9 mouse cellular contexts compared by ENCODE assay signal in genomic region chr19:3669100-3669499, GRCm38 (mm10). TPM values are rescaled to one million over a fixed set of nuclear protein-coding genes. Genes with fewer than 3 reads are reported as not detected.
DNase-seq lines count a peak whose midpoint lies in the region; ATAC-seq lines count a peak whose summit lies in the region.
"Had no signal": no experiment of that assay in that cellular context is flagged by ENCODE, and none has a peak within 500 bp of the region (broad histone marks: within the 10 kb centered on the region; RNA-seq: fewer than 3 reads in every experiment).

No protein-coding gene starts in this region.

- 0 out of 2 replicates have a peak, but pooled peaks cover 5% of the 10 kb centered on the region for H3K9me3 ChIP-seq in liver, embryonic 11.5 days (ENCODE audit: control insufficient read depth, low read length)
- H3K9me3 ChIP-seq in stomach, embryonic 14.5 days (ENCODE audit: control insufficient read depth, low read depth, low read length) = no peaks in the 10 kb centered on the region
- peaks cover 2% of the 10 kb centered on the region; the same call in 1 of the 2 replicates for H3K9me3 ChIP-seq in midbrain, embryonic 11.5 days (ENCODE audit: control insufficient read depth, low read length)

- no peaks in the 10 kb centered on the region for H3K27me3 ChIP-seq in liver, embryonic 11.5 days (replicated peaks; ENCODE audit: control insufficient read depth, insufficient read depth, low read length)
- no peaks in the 10 kb centered on the region for H3K27me3 ChIP-seq in stomach, embryonic 14.5 days (ENCODE audit: control insufficient read depth, insufficient read depth, low read length)
- H3K27me3 ChIP-seq in midbrain, embryonic 11.5 days (ENCODE audit: control insufficient read depth, insufficient read depth, low read length) = no peaks in the 10 kb centered on the region
- H3K27me3 ChIP-seq: Patski had no signal

- 39% methylated on average over 13 of the region's 13 CpGs for WGBS in liver, embryonic 11.5 days
- WGBS in stomach, embryonic 14.5 days = 60% methylated on average over 13 of the region's 13 CpGs
- 73% methylated on average over 13 of the region's 13 CpGs for WGBS in midbrain, embryonic 11.5 days

- H3K4me3 ChIP-seq in liver, embryonic 11.5 days (ENCODE audit: low read depth, low read length) = no peak overlapping the region
- H3K4me3 ChIP-seq in stomach, embryonic 14.5 days (ENCODE audit: low read depth, low read length) = no peak overlapping the region
- H3K4me3 ChIP-seq in midbrain, embryonic 11.5 days (ENCODE audit: low read depth, low read length) = no peak overlapping the region

- intact Hi-C loops in heart, postnatal 25 days (cut with DNase I) = no loop called here

- H3K36me3 ChIP-seq in liver, embryonic 11.5 days (ENCODE audit: control insufficient read depth, insufficient read depth, low read length) = peaks cover 5% of the 10 kb centered on the region
- no peaks in the 10 kb centered on the region for H3K36me3 ChIP-seq in stomach, embryonic 14.5 days (ENCODE audit: control insufficient read depth, insufficient read depth, low read length)
- H3K36me3 ChIP-seq in midbrain, embryonic 11.5 days (ENCODE audit: control insufficient read depth, insufficient read depth, low read length) = 0 out of 2 replicates have a peak, but pooled peaks cover 2% of the 10 kb centered on the region

- H3K9ac ChIP-seq in liver, embryonic 11.5 days (ENCODE audit: low read depth, low read length) = no peak overlapping the region
- H3K9ac ChIP-seq in stomach, embryonic 14.5 days (replicated peaks; ENCODE audit: low read depth, low read length) = no peak overlapping the region
- no peak overlapping the region for H3K9ac ChIP-seq in midbrain, embryonic 11.5 days (ENCODE audit: low read length)

- no peak overlapping the region for H3K27ac ChIP-seq in liver, embryonic 11.5 days (ENCODE audit: low read depth, low read length)
- peak overlapping the region; percentile 34; the same call in 1 of the 2 replicates for H3K27ac ChIP-seq in stomach, embryonic 14.5 days (ENCODE audit: low read length)
- no peak overlapping the region for H3K27ac ChIP-seq in midbrain, embryonic 11.5 days (ENCODE audit: low read depth, low read length)

- H3K4me1 ChIP-seq in liver, embryonic 11.5 days (replicated peaks; ENCODE audit: control insufficient read depth, insufficient read depth, low read length) = peaks cover 55% of the 10 kb centered on the region
- peaks cover 19% of the 10 kb centered on the region; the same call in 1 of the 2 replicates for H3K4me1 ChIP-seq in stomach, embryonic 14.5 days (ENCODE audit: control insufficient read depth, insufficient read depth, low read length)
- no peaks in the 10 kb centered on the region for H3K4me1 ChIP-seq in midbrain, embryonic 11.5 days (ENCODE audit: control insufficient read depth, insufficient read depth, low read length)

- DNase-seq in gastrocnemius, postnatal 25 days = peak; percentile 62
- DNase-seq in gastrocnemius, adult 8-10 months (ENCODE audit: low spot score in 2 of 2) = no peak
- peak; percentile 56 for DNase-seq in heart, postnatal 25 days (ENCODE audit: low spot score)
- no peak for DNase-seq in liver, embryonic 11.5 days (ENCODE audit: low spot score)
- no peak for DNase-seq in cerebellum, postnatal 36 days
- DNase-seq in midbrain, embryonic 11.5 days (ENCODE audit: low spot score, missing footprints) = no peak

- H3K4me2 ChIP-seq in liver, embryonic 11.5 days = 0 out of 2 replicates have a peak overlapping the region, but pooled peaks have one; percentile 2
- no peak overlapping the region for H3K4me2 ChIP-seq in stomach, embryonic 14.5 days (replicated peaks; ENCODE audit: low read depth, low read length)
- H3K4me2 ChIP-seq in midbrain, embryonic 11.5 days = no peak overlapping the region

- peak; percentile 71 for ATAC-seq in common myeloid progenitor, adult 5-6 weeks (replicated peaks; ENCODE audit: low read depth, poor library complexity, severe bottlenecking)
- no peak for ATAC-seq in liver, embryonic 11.5 days (replicated peaks; ENCODE audit: low FRiP score)
- ATAC-seq in stomach, embryonic 14.5 days (ENCODE audit: insufficient number of reproducible peaks, insufficient read depth, low FRiP score, low read depth) = no peak
- no peak for ATAC-seq in midbrain, embryonic 11.5 days (ENCODE audit: low FRiP score)
- ATAC-seq: Patski had no signal

RNA-seq across cellular contexts. Expression of gene Lrp5, which starts 17.3 kb away (rescaled TPM):
- total RNA-seq in gastrocnemius, postnatal 25 days (2021) = 10 to 100 TPM; 24.6 to 28.2 TPM
- 10 to 100 TPM; 18.5 to 23.0 (median 19.6) TPM for total RNA-seq in gastrocnemius, adult 8-10 months (2022)
- 14.2 and 18.9 TPM in 2 replicates for total RNA-seq in common myeloid progenitor, adult 5-6 weeks (2017)
- total RNA-seq in heart, postnatal 25 days (2021) = 10 to 100 TPM; 49.8 to 52.1 TPM
- polyA plus RNA-seq in liver, embryonic 11.5 days (2014; fragmentation: Nextera tagmentation; extraction: Ambion mirVana) = 5.4 and 6.3 TPM in 2 replicates
- 10.3 and 11.3 TPM in 2 replicates for polyA plus RNA-seq in stomach, embryonic 14.5 days (2014; fragmentation: Nextera tagmentation; extraction: Ambion mirVana)
- 2.6 and 2.8 TPM in 2 replicates for polyA plus RNA-seq in midbrain, embryonic 11.5 days (2014; fragmentation: Nextera tagmentation; extraction: Ambion mirVana)

RNA-seq across cellular contexts. Expression of gene 1810055G02Rik, which starts 39.0 kb away (rescaled TPM):
- 10 to 100 TPM; 10.8 to 12.6 TPM for total RNA-seq in gastrocnemius, postnatal 25 days (2021)
- 1 to 10 TPM; 6.4 to 9.8 (median 7.9) TPM for total RNA-seq in gastrocnemius, adult 8-10 months (2022)
- 1.2 and 4.7 TPM in 2 replicates for total RNA-seq in common myeloid progenitor, adult 5-6 weeks (2017)
- total RNA-seq in heart, postnatal 25 days (2021) = 1 to 10 TPM; 7.9 to 8.3 TPM
- polyA plus RNA-seq in liver, embryonic 11.5 days (2014; fragmentation: Nextera tagmentation; extraction: Ambion mirVana) = 27.9 and 31.3 TPM in 2 replicates
- 37.4 and 44.3 TPM in 2 replicates for polyA plus RNA-seq in stomach, embryonic 14.5 days (2014; fragmentation: Nextera tagmentation; extraction: Ambion mirVana)
- polyA plus RNA-seq in midbrain, embryonic 11.5 days (2014; fragmentation: Nextera tagmentation; extraction: Ambion mirVana) = 34.6 and 38.9 TPM in 2 replicates

Comparison
In these comparisons a context has a peak if more than half of its experiments do, and no peak if none do; other contexts are left out.
1. DNase-seq: peak in gastrocnemius, postnatal 25 days (single experiment) and heart, postnatal 25 days (single experiment); none in gastrocnemius, adult 8-10 months (0 of 2), liver, embryonic 11.5 days (single experiment), cerebellum, postnatal 36 days (0 of 2) and midbrain, embryonic 11.5 days (single experiment).